Mouse (Mus musculus) 3T3-L1 (cell line): ENCODE measurements around the gene 1700020L24Rik.

Experiments used
- DNase-seq: peaks from one replicate; pipeline ENCODE4 v3.0.0-alpha.2; 2015; ENCODE audit warnings: low read depth, low spot score

The 1700020L24Rik gene

DNA sequence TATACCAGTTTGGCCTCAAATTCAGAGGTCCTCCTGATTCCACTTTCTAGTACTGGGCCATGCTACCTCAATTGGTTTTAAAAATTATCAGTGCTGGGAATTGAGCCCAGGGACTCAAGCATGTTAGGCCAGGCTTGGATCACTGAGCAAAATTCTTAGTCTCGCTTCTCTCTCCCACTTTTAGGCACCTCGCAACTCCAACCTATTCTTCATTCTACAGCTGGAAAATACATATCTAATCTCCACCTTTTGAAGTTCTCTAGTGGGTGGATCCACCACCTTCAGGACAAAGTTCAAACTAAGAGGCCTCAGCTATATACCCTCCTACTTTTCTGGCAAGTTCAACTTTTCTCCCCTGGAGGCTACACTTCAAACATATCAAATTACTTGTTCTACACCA lies 34.3 kb downstream of the 1700020L24Rik start:
- DNase-seq: no peak

DNA sequence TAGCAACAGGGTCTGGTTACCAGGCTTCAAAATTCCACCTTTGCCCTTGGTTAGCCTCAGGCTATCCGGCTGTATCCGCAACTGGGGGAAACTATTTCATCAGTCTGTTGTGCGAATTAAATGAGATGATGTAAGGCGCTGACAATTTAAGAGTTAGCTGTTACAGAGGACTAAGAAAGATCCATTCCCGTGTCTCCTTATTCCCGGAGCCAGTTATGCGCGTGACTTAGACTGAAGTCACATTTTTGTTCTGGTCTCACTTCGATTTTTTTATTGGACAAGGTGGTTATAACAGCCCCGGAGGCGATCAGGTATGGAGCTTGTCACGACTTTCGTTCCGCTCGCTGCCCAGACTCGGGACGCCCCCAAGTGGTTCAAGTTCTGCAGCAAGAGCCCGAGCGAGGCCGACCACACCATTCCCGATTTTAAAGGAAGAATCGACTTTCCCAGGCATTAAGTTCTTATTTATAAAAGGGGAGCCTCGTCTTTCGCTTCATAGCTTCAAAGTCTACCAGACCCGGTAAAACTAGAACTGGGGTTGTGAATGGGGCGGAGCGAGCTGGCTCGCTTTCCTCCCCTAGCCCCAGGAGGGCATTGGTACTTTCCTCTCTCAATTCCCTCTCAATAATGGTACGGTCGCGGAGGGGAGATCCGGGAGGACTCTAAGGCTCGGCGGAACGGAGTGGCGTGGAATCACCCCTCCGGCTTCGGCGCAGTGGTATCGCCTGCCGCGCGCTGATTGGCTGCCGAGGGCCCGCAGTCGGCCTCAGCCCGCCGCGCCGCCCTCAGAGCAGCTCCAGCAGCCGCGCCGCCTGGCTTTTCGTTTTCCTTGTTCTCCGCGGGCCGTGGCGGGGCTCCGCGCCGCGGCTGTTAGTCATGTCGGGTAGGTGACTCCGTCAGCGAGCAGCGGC lies 35.1 kb downstream of the 1700020L24Rik start, which contains the start of gene Taf15:
Taf15 (plus strand) TSS at position 763 of the 911 bp plus-strand sequence.
- DNase-seq: peak; percentile 98

DNA sequence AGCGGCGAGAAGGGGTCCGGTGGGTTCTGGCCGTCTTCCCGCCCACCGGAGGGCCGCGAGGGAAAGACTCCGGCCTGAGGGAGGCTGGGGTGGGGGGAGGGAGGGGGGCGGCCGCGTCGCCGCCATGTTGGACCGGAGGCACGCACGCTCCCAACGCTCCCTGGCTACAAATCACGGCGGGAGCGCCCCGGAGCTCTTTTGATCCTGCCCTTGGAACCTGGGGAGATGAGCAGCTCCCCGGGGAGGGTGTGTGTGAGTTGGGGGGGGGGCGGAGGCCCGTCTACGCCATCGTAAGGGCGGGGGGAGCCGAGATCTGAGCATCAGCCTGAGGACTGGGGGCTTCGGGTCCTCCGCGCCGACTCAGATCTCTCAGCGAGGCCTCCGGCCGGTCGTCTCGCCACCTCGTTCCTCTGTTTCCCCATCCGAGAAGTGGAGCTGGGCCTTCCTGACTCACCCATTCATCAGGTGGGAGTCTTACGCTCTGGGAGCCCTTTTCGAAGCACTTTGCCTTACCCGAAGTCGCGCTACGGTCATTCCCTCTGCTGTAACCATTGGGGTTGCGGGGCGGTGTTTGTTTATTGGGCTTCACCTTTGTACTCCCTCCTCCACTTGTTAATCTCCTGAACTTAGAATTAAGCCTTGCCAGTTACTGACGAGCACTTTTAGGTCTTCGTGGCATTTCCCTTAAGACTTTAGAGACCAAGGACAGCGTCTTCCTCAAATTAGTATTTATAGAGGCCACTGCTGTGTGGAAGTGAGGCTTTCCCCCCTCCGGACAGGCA lies 35.9 kb downstream of the 1700020L24Rik start:
- peak; percentile 39 for DNase-seq
